Mouse (Mus musculus): ENCODE measurements around the gene Srd5a3. TPM values are rescaled to one million over a fixed set of nuclear protein-coding genes. Genes with fewer than 3 reads are reported as not detected.
A peak's percentile ranks its signal among the peaks of the same experiment; 100 is the strongest.

Gene Srd5a3
- polyA plus RNA-seq, 1 experiment: 14.2 TPM

GRCm38 (mm10) chr5:76177664-76178063, 37.6 kb downstream of the Srd5a3 start:
- TF ChIP-seq CTCF (IDR thresholded peaks at IDR 0.05; ENCODE audit: borderline replicate concordance, extremely low read depth, insufficient read depth, insufficient read length) (no peak), POLR2A (IDR thresholded peaks at IDR 0.05; ENCODE audit: borderline replicate concordance, extremely low read depth, insufficient read depth, insufficient read length, poor library complexity, severe bottlenecking) (no peak)
- no peak for DNase-seq (ENCODE audit: low read depth)

- DNase-seq (ENCODE audit: low read depth): no peak
- no peak for TF ChIP-seq CTCF (IDR thresholded peaks at IDR 0.05; ENCODE audit: borderline replicate concordance, extremely low read depth, insufficient read depth, insufficient read length)
- no peak for TF ChIP-seq POLR2A (IDR thresholded peaks at IDR 0.05; ENCODE audit: borderline replicate concordance, extremely low read depth, insufficient read depth, insufficient read length, poor library complexity, severe bottlenecking)
These were observed 39.1 kb downstream of the Srd5a3 start for GRCm38 (mm10) chr5:76179171-76179570.

- TF ChIP-seq CTCF (IDR thresholded peaks at IDR 0.05; ENCODE audit: borderline replicate concordance, extremely low read depth, insufficient read depth, insufficient read length): no peak
- TF ChIP-seq POLR2A (IDR thresholded peaks at IDR 0.05; ENCODE audit: borderline replicate concordance, extremely low read depth, insufficient read depth, insufficient read length, poor library complexity, severe bottlenecking): no peak
- no peak for DNase-seq (ENCODE audit: low read depth)
These were observed 39.7 kb downstream of the Srd5a3 start for GRCm38 (mm10) chr5:76179791-76180190.

- peak; percentile 15 for DNase-seq (ENCODE audit: low read depth)
- TF ChIP-seq POLR2A (IDR thresholded peaks at IDR 0.05; ENCODE audit: borderline replicate concordance, extremely low read depth, insufficient read depth, insufficient read length, poor library complexity, severe bottlenecking) (no peak), CTCF (IDR thresholded peaks at IDR 0.05; ENCODE audit: borderline replicate concordance, extremely low read depth, insufficient read depth, insufficient read length) (no peak)
These were observed 42.3 kb downstream of the Srd5a3 start for GRCm38 (mm10) chr5:76182326-76182725.

GRCm38 (mm10) chr5:76183043-76183749, 43.1 kb downstream of the Srd5a3 start:
- TF ChIP-seq CTCF (IDR thresholded peaks at IDR 0.05; ENCODE audit: borderline replicate concordance, extremely low read depth, insufficient read depth, insufficient read length) (no peak), POLR2A (IDR thresholded peaks at IDR 0.05; ENCODE audit: borderline replicate concordance, extremely low read depth, insufficient read depth, insufficient read length, poor library complexity, severe bottlenecking) (no peak)
- DNase-seq (ENCODE audit: low read depth): peak; percentile 8

- peak; percentile 96 for TF ChIP-seq POLR2A (IDR thresholded peaks at IDR 0.05; ENCODE audit: borderline replicate concordance, extremely low read depth, insufficient read depth, insufficient read length, poor library complexity, severe bottlenecking)
- TF ChIP-seq CTCF (IDR thresholded peaks at IDR 0.05; ENCODE audit: borderline replicate concordance, extremely low read depth, insufficient read depth, insufficient read length): no peak
- peak; percentile 97 for DNase-seq (ENCODE audit: low read depth)
These were observed 43.7 kb downstream of the Srd5a3 start, which contains the start of gene Tmem165 for GRCm38 (mm10) chr5:76183750-76184261. Gene Tmem165, plus strand, starts transcription at chr5:76183880.

GRCm38 (mm10) chr5:76184286-76185080, 44.4 kb downstream of the Srd5a3 start:
- TF ChIP-seq CTCF (IDR thresholded peaks at IDR 0.05; ENCODE audit: borderline replicate concordance, extremely low read depth, insufficient read depth, insufficient read length) (no peak), POLR2A (IDR thresholded peaks at IDR 0.05; ENCODE audit: borderline replicate concordance, extremely low read depth, insufficient read depth, insufficient read length, poor library complexity, severe bottlenecking) (no peak)
- peak; percentile 88 for DNase-seq (ENCODE audit: low read depth)

GRCm38 (mm10) chr5:76187885-76188284, 47.8 kb downstream of the Srd5a3 start:
- no peak for DNase-seq (ENCODE audit: low read depth)
- TF ChIP-seq POLR2A (IDR thresholded peaks at IDR 0.05; ENCODE audit: borderline replicate concordance, extremely low read depth, insufficient read depth, insufficient read length, poor library complexity, severe bottlenecking): no peak
- no peak for TF ChIP-seq CTCF (IDR thresholded peaks at IDR 0.05; ENCODE audit: borderline replicate concordance, extremely low read depth, insufficient read depth, insufficient read length)

- no peak for DNase-seq (ENCODE audit: low read depth)
- no peak for TF ChIP-seq CTCF (IDR thresholded peaks at IDR 0.05; ENCODE audit: borderline replicate concordance, extremely low read depth, insufficient read depth, insufficient read length)
- TF ChIP-seq POLR2A (IDR thresholded peaks at IDR 0.05; ENCODE audit: borderline replicate concordance, extremely low read depth, insufficient read depth, insufficient read length, poor library complexity, severe bottlenecking): no peak
These were observed 50.5 kb downstream of the Srd5a3 start for GRCm38 (mm10) chr5:76190609-76191008.

- no peak for TF ChIP-seq CTCF (IDR thresholded peaks at IDR 0.05; ENCODE audit: borderline replicate concordance, extremely low read depth, insufficient read depth, insufficient read length)
These were observed 53.0 kb downstream of the Srd5a3 start for GRCm38 (mm10) chr5:76193075-76193474.

GRCm38 (mm10) chr5:76194377-76194945, 54.4 kb downstream of the Srd5a3 start:
- no peak for DNase-seq (ENCODE audit: low read depth)
- TF ChIP-seq POLR2A (IDR thresholded peaks at IDR 0.05; ENCODE audit: borderline replicate concordance, extremely low read depth, insufficient read depth, insufficient read length, poor library complexity, severe bottlenecking) (no peak), CTCF (IDR thresholded peaks at IDR 0.05; ENCODE audit: borderline replicate concordance, extremely low read depth, insufficient read depth, insufficient read length) (no peak)

More at GRCm38 (mm10) chr5:76193075-76193474, 53.0 kb downstream of the Srd5a3 start:
- no peak for DNase-seq (ENCODE audit: low read depth)
